Mouse (Mus musculus): Measurements from ENCODE around the gene Gm45234. TPM values are rescaled to one million over a fixed set of nuclear protein-coding genes. Genes with fewer than 3 reads are reported as not detected.

Gene Gm45234
- total and polyA plus RNA-seq, 3 experiments, result not detected

DNA sequence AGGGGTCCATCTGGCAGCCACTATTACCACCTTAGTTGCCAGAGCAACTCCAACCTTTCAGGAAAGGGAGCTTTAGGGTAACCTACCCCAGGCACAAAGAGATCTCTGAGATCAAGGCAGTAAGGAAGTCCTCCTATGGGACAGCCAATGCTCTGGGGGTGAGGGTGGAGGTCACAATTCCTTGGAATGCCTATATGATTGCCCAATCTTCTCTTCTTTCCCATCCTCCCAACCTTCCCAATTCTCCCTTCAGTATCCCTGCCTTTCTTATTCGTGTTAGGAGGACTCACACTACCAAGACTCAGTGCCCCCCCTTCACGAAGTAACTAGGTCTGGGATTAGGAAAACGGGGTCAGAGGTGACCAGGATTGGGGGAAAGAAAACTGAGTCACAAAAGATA is 515 bp downstream of the Gm45234 start:
- Histone ChIP-seq H3K79me2 (replicated peaks; ENCODE audit: control insufficient read depth, extremely low read depth, insufficient read depth, poor library complexity, severe bottlenecking) (peaks cover 8% of the 10 kb centered on the region; the same call in 1 of the 2 replicates), H3K4me2 (ENCODE audit: insufficient read depth, low read depth, poor library complexity, severe bottlenecking) (peak overlapping the region; percentile 79), H3K4me1 (ENCODE audit: control insufficient read depth in 1 of 2, insufficient read depth in 2 of 2) (peaks cover 5 to 39% of the 10 kb centered on the region in 2 experiments), H3K9ac (ENCODE audit: insufficient read depth, low read depth) (peak overlapping the region; percentile 95), H3K27me3 (replicated peaks) (no peaks in the 10 kb centered on the region), H3K27ac (ENCODE audit: insufficient read depth, low read depth) (no peak overlapping the region), H3K36me3 (replicated peaks in 1 of 2; ENCODE audit: control insufficient read depth in 1 of 2, insufficient read depth in 1 of 2, low read length in 1 of 2) (peaks cover 3 to 37% of the 10 kb centered on the region in 2 experiments), H3K4me3 (replicated peaks in 1 of 3; ENCODE audit: low read depth in 2 of 3, low read length in 2 of 3, poor library complexity in 1 of 3) (peak overlapping the region; percentile 66 to 95 (median 66)), H3K9me3 (replicated peaks; ENCODE audit: low read length) (no peaks in the 10 kb centered on the region)
- no peak for TF ChIP-seq JUND (conservative IDR thresholded peaks at IDR 0.05; ENCODE audit: low read depth, low read length)
- no peak for TF ChIP-seq EP300 (IDR thresholded peaks at IDR 0.05; ENCODE audit: low read length)
- no peak for TF ChIP-seq USF2 (conservative IDR thresholded peaks at IDR 0.05; ENCODE audit: low read depth, low read length)
- no peak for TF ChIP-seq GABPA (IDR thresholded peaks at IDR 0.05; ENCODE audit: insufficient replicate concordance, low read depth, low read length)
- TF ChIP-seq ZC3H11A (IDR thresholded peaks at IDR 0.05; ENCODE audit: low read depth, low read length), result no peak
- no peak for TF ChIP-seq PAX5 (IDR thresholded peaks at IDR 0.05; ENCODE audit: low read length)
- no peak for TF ChIP-seq RCOR1 (conservative IDR thresholded peaks at IDR 0.05; ENCODE audit: low read depth, low read length)
- TF ChIP-seq MXI1 (IDR thresholded peaks at IDR 0.05; ENCODE audit: low read depth, low read length), result no peak
- no peak for TF ChIP-seq HCFC1 (IDR thresholded peaks at IDR 0.05; ENCODE audit: low read depth, low read length)
- TF ChIP-seq ZMIZ1 (IDR thresholded peaks at IDR 0.05; ENCODE audit: low read depth, low read length), result no peak
- no peak for TF ChIP-seq MEF2A (IDR thresholded peaks at IDR 0.05; ENCODE audit: borderline replicate concordance, low read depth, low read length)
- TF ChIP-seq UBTF (IDR thresholded peaks at IDR 0.05; ENCODE audit: low read depth, low read length), result no peak
- TF ChIP-seq SMC3 (IDR thresholded peaks at IDR 0.05; ENCODE audit: low read depth, low read length), result no peak
- TF ChIP-seq RAD21 (IDR thresholded peaks at IDR 0.05; ENCODE audit: low read depth, low read length), result no peak
- dilution Hi-C loops (cut with MboI; ENCODE audit: extremely low pct_ligation_motif_present, extremely low pct_unique_long_range_greater_than_20kb, low sequenced_read_pairs), result no loop called here
- in situ Hi-C loops (cut with MboI; ENCODE audit: low pct_ligation_motif_present, low pct_unique_long_range_greater_than_20kb, low sequenced_read_pairs), result no loop called here
- no peak for DNase-seq (ENCODE audit: extremely low read depth)

DNA sequence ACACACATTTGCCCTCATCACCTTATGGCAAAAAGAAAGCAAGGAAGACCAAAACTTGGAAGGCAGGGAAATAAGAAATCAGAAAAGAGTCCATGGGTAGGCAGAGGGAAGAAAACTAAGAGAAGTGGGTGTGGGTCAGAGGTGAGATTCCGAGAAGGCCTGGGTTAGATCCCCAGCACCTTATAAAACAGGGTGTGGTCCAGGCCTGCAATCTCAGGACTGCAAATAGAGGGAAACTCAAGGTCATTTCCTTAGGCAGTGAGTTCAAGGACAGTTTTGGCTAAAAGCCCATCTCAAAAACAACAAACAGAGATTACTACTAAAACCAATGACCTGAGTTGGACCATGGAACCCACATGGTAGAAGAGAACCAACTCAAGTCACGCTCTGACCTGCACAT is 2.0 kb downstream of the Gm45234 start:
- DNase-seq (ENCODE audit: extremely low read depth), result no peak
- no peak overlapping the region for H3K27ac ChIP-seq (ENCODE audit: insufficient read depth, low read depth)
- no peak overlapping the region for H3K4me3 ChIP-seq (replicated peaks in 1 of 3; ENCODE audit: low read depth in 2 of 3, low read length in 2 of 3, poor library complexity in 1 of 3)
- dilution Hi-C loops (cut with MboI; ENCODE audit: extremely low pct_ligation_motif_present, extremely low pct_unique_long_range_greater_than_20kb, low sequenced_read_pairs), result no loop called here
- H3K79me2 ChIP-seq (replicated peaks; ENCODE audit: control insufficient read depth, extremely low read depth, insufficient read depth, poor library complexity, severe bottlenecking), result peaks cover 8% of the 10 kb centered on the region; the same call in 1 of the 2 replicates
- H3K4me1 ChIP-seq (ENCODE audit: control insufficient read depth in 1 of 2, insufficient read depth in 2 of 2), result peaks cover 5 to 35% of the 10 kb centered on the region in 2 experiments
- in situ Hi-C loops (cut with MboI; ENCODE audit: low pct_ligation_motif_present, low pct_unique_long_range_greater_than_20kb, low sequenced_read_pairs), result no loop called here
- no peak overlapping the region for H3K4me2 ChIP-seq (ENCODE audit: insufficient read depth, low read depth, poor library complexity, severe bottlenecking)
- H3K9me3 ChIP-seq (replicated peaks; ENCODE audit: low read length), result no peaks in the 10 kb centered on the region
- H3K27me3 ChIP-seq (replicated peaks), result no peaks in the 10 kb centered on the region
- peaks cover 3 to 41% of the 10 kb centered on the region in 2 experiments for H3K36me3 ChIP-seq (replicated peaks in 1 of 2; ENCODE audit: control insufficient read depth in 1 of 2, insufficient read depth in 1 of 2, low read length in 1 of 2)
- no peak overlapping the region for H3K9ac ChIP-seq (ENCODE audit: insufficient read depth, low read depth)
- TF ChIP-seq JUN (IDR thresholded peaks at IDR 0.05; ENCODE audit: insufficient read depth, low read depth, low read length), result no peak
- no peak for TF ChIP-seq NELFE (IDR thresholded peaks at IDR 0.05; ENCODE audit: low read depth, low read length)
- no peak for TF ChIP-seq TBP (conservative IDR thresholded peaks at IDR 0.05; ENCODE audit: low read depth, low read length)
- TF ChIP-seq ZNF384 (IDR thresholded peaks at IDR 0.05; ENCODE audit: low read depth, low read length), result no peak
- TF ChIP-seq CHD2 (IDR thresholded peaks at IDR 0.05; ENCODE audit: low read length), result no peak
- TF ChIP-seq CTCF (conservative IDR thresholded peaks at IDR 0.05 in 1 of 2, IDR thresholded peaks at IDR 0.05 in 1 of 2; ENCODE audit: low read depth in 2 of 2, low read length in 2 of 2), result no peak
- no peak for TF ChIP-seq RCOR1 (conservative IDR thresholded peaks at IDR 0.05; ENCODE audit: low read depth, low read length)
- no peak for TF ChIP-seq ZC3H11A (IDR thresholded peaks at IDR 0.05; ENCODE audit: low read depth, low read length)
- TF ChIP-seq RAD21 (IDR thresholded peaks at IDR 0.05; ENCODE audit: low read depth, low read length), result no peak
- no peak for TF ChIP-seq UBTF (IDR thresholded peaks at IDR 0.05; ENCODE audit: low read depth, low read length)
- no peak for TF ChIP-seq ZKSCAN1 (IDR thresholded peaks at IDR 0.05; ENCODE audit: borderline replicate concordance, low read depth, low read length)
- no peak for TF ChIP-seq E2F4 (IDR thresholded peaks at IDR 0.05; ENCODE audit: insufficient replicate concordance, low read depth, low read length)
- no peak for TF ChIP-seq ELF1 (IDR thresholded peaks at IDR 0.05; ENCODE audit: low read depth, low read length)
- TF ChIP-seq SIN3A (IDR thresholded peaks at IDR 0.05; ENCODE audit: low read length), result no peak
- no peak for TF ChIP-seq IRF4 (IDR thresholded peaks at IDR 0.05; ENCODE audit: low read depth, low read length)
- TF ChIP-seq USF2 (conservative IDR thresholded peaks at IDR 0.05; ENCODE audit: low read depth, low read length), result no peak
- no peak for TF ChIP-seq TCF12 (IDR thresholded peaks at IDR 0.05; ENCODE audit: low read depth, low read length)

Data from CH12.LX (cell line).